Mouse (Mus musculus) effector memory CD4-positive, alpha-beta T cell, adult 7 months (primary cell): ENCODE measurements around the gene Tmc4. TPM values are rescaled to one million over a fixed set of nuclear protein-coding genes. Genes with fewer than 3 reads are reported as not detected.

Experiments used
- polyA plus RNA-seq: library from polyadenylated mRNA; unstranded; fragments of 100-300 nt; shearing (Covaris generic); gene quantifications from one replicate; pipeline ENCODE4 v1.2.1, GENCODE M21; 2017

Gene Tmc4
- polyA plus RNA-seq = 3.4 TPM

DNA sequence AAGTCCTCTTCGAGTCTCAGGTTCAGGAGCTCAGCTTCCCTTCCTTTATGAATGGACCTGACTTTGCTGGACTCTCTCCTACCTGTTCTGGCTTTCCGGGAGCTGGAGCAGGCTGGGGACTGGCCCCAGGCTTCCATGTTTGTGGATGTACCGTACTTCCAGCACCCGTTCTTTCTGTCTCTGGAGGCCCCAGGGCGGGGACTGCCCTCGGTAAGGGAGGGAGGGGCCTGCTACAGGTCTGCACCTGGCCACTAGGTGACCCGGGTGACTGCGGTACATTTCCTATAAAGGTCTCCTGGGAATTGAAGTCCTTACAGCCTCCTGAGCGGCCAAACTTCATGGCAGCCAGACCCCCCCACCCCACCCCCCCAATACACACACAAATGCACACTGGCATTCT lies at the start of gene Tmc4:
Gene Tmc4 (minus strand): TSS at position 212 of the 400 bp plus-strand sequence.

DNA sequence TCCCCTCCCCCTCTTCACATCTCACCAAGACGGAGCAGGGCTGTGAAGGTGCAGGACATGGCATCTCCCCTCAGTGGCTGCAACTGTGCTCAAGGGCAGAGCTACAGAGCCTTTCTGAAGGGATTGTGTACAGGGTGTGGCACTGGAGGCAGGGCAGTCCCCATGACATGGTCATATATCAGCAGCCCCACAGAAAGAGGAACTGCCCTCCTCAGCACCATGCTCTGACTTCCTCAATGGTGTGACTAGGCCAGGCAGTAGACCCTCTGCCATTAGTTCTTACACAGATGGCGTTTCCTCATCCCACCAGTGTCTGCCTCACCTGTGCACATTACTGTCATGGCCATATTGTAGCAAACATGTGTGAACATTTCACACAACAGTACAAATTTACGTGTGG lies 42.9 kb upstream of the Tmc4 start, which contains the start of gene Pirb:
Gene Pirb (minus strand): TSS at position 124 of the 400 bp plus-strand sequence.

DNA sequence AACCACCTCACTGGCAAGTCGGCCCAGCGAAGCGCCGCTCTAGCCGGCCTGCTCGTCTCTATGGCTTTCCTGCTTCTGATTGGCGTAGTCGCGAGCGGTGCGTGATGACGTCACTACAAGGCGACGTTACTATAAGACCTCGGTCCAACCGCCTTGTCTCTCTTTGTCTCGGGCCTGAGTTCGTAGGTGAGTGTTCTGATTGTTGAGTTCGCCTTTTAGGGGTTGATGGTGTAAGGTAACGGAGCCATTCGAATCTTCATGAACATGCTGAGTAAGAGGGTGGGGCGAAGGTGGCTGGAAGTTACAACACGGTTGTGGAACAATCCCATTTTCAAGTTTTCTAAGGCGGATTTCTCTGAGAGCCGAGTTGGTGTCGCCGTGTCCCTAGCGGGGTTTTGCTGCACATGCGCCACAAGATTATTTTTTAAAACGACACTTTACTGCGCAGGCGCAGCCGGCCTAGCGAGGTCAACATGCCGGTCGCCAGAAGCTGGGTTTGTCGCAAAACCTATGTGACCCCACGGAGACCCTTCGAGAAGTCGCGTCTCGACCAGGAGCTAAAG lies 26.6 kb upstream of the Tmc4 start, which contains the start of gene Rps9:
Gene Rps9 (plus strand): TSS at position 115 of the 563 bp plus-strand sequence.

DNA sequence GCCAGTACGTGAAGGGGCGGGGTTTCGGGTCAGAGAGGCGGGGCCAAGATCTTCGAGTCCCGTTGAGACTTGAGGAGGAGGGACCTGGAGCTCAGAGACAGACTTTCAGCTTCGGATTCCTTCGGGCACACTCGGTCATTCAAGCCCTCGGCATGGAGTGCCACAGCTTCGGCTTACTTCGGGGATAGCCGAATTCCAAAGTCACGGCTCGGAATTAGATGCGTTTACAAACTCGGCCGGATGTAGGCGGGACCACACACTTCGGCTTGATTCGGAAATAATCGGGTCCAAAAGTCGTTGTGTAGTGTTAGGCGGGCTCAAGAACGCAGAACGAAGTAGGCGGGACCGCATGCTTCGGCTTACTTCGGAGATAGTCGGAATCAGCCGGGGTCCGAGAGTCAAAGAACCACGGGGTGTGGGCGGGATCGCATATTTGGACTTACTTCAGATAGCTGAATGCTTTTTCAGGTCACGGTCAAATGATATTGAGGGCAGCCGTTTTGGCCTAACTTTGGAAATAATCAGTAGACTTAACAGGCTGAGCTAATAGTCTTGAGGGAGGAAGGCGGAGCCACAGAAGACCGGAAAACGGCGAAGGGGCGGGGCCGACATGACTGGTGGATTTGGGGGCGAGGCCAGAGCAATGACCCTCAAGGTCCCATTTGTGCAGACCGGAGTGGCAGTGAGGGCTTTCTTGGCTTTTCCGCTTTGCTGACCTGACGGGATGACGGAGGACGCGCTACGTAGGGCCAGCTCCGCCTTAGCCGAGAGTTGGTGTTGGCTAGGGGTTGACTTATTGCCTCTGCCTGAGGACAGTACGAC lies 15.8 kb upstream of the Tmc4 start, which contains the start of gene Mboat7:
Gene Mboat7 (minus strand): TSS at position 537 of the 822 bp plus-strand sequence.

GRCm38 (mm10) chr7:3692382-3692986 lies 15.1 kb upstream of the Tmc4 start, which contains the start of gene Tsen34:
Gene Tsen34, plus strand, starts transcription at chr7:3692863.

GRCm38 (mm10) chr7:3665215-3666114 lies 11.9 kb downstream of the Tmc4 start, which contains the start of gene Leng1:
Gene Leng1, minus strand, starts transcription at chr7:3665840.

GRCm38 (mm10) chr7:3644672-3645487 lies 32.5 kb downstream of the Tmc4 start, which contains the start of gene Cnot3:
Gene Cnot3, plus strand, starts transcription at chr7:3645268.

DNA sequence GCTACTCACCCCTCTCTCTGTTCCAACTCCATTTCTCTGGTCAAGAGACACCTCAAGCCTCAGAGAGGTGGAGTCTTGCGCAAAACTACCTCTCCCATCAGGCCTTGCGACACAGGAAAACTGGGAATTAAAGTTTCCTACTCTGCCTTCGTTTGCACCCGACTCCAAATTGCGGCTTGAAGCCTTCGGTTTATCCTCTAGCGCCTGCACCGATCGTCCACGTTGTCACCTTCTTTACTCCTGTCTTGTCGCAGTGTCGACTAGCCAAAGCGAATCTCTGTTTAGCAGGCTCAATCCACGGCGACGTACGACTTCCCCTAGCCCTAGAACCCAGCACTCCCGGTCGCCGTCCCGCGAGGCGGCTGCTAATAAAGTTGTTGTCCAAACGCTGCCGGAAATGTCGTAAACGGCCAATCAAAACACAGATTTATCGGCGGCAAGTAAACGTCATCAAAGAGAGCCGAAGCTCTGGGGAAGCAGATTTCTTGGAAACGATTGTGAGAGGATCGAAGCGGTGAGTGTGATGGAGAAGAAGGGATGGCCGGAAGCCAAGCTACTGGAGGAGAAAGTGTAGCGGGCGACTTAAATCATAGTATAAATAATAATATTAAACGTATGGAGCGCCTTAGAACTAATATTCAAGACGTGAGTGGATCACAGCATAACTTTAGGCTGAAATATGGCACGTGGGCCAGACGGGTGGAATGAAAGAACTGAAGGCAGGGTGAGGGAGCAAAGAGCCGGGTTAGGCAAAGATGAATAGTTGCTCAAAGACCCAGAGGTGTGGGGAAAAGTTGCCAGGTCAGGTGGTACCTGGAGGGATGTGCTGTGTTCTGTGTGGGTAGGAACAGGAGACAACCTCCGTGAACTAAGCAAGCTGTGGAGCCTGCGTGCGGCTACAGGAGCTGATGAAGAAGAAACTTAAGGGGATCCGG lies 47.5 kb downstream of the Tmc4 start, which contains the start of the genes Tfpt and Prpf31:
Gene Tfpt (minus strand): TSS at position 387 of the 935 bp plus-strand sequence.
Gene Prpf31 (plus strand): TSS at position 443 of the 935 bp plus-strand sequence.

DNA sequence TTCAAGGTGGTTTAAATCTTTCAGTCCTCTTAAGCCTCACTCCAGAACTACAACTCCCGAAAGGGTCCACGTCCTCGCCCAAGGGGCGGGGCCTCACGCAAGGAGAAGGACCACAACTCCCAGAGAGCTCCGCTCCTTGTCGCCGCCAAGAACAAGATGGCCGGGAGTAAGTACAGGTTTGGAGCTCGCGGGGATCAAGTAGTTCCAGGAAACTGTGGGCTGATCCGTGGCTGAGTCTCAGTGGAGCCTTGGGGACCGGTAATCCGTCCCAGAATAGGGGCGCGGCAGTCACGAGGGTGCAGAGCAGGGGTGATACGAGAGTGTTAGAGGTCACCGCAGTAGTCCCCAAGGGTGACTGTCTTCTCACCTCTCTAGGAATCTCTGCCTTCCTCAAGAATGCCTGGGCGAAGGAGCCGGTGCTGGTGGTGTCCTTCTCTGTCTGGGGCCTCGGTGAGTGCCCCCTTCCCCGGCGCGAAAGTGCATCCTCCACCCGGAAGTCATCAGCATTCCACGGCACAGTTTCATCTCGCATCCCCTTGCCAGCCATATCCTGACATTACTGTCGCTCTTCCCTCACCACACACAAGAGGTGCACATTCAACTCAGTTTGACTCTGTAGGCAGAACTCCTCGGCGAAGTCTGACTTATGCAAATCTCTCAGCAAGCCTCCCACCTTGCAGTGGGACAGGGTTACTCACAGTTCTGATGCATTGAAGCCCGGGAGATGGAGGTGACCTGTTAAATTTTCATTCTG lies 59.9 kb downstream of the Tmc4 start, which contains the start of gene Ndufa3:
Gene Ndufa3 (plus strand): TSS at position 132 of the 754 bp plus-strand sequence.

GRCm38 (mm10) chr7:3616057-3616388 lies 61.3 kb downstream of the Tmc4 start, which contains the start of gene Oscar:
Gene Oscar, minus strand, starts transcription at chr7:3616157.

Other genes with a start within 250 kb of the Tmc4 start
- gene Tarm1, start 174.9 kb downstream of the Tmc4 start, polyA plus RNA-seq = 0.57 TPM
- 0.21 TPM for gene Oscar, start 61.4 kb downstream of the Tmc4 start, polyA plus RNA-seq
- 347 TPM for gene Ndufa3, start 60.2 kb downstream of the Tmc4 start, polyA plus RNA-seq
- gene Tfpt, start 47.6 kb downstream of the Tmc4 start, polyA plus RNA-seq = 20.6 TPM
- 52.6 TPM for gene Prpf31, start 47.6 kb downstream of the Tmc4 start, polyA plus RNA-seq
- 70.8 TPM for gene Cnot3, start 32.3 kb downstream of the Tmc4 start, polyA plus RNA-seq
- 31.5 TPM for gene Leng1, start 11.7 kb downstream of the Tmc4 start, polyA plus RNA-seq
- 10.8 TPM for gene Tsen34, start 15.3 kb upstream of the Tmc4 start, polyA plus RNA-seq
- gene Mboat7, start 16.0 kb upstream of the Tmc4 start, polyA plus RNA-seq = 46.3 TPM
- gene Rps9, start 26.4 kb upstream of the Tmc4 start, polyA plus RNA-seq = 1,838 TPM
- gene Pirb, start 42.8 kb upstream of the Tmc4 start, polyA plus RNA-seq = 0.62 TPM
- gene Gm15448, start 148.1 kb upstream of the Tmc4 start, polyA plus RNA-seq = not detected
- not detected for gene Pira2, start 167.5 kb upstream of the Tmc4 start, polyA plus RNA-seq
- not detected for gene Gm14548, start 220.6 kb upstream of the Tmc4 start, polyA plus RNA-seq
- gene Lilra6, start 237.9 kb upstream of the Tmc4 start, polyA plus RNA-seq = 0.15 TPM